Mouse (Mus musculus) lung, embryonic 15.5 days (tissue): ENCODE measurements around the gene Bud23. TPM values are rescaled to one million over a fixed set of nuclear protein-coding genes. Genes with fewer than 3 reads are reported as not detected.

Experiments
- polyA plus RNA-seq: library from polyadenylated mRNA; unstranded; fragments of >200 nt; fragmentation: Nextera tagmentation; extraction: Ambion mirVana; gene quantifications from 2 replicates; pipeline ENCODE4 v1.2.1, GENCODE M21; 2015

The Bud23 gene
- polyA plus RNA-seq, 1 experiment from 2014 or later: 124 TPM

Other genes starting within 250 kb of the Bud23 start
- gene Tmem270, start 158.2 kb downstream of the Bud23 start, polyA plus RNA-seq: not detected in 2 replicates
- 0.65 and 1.6 TPM in 2 replicates for gene Cldn13, start 149.4 kb downstream of the Bud23 start, polyA plus RNA-seq
- 24.7 TPM in 2 replicates for gene Mettl27, start 132.6 kb downstream of the Bud23 start, polyA plus RNA-seq
- gene Cldn4, start 118.0 kb downstream of the Bud23 start, polyA plus RNA-seq: 31.7 and 34.3 TPM in 2 replicates
- 241 and 259 TPM in 2 replicates for gene Cldn3, start 78.7 kb downstream of the Bud23 start, polyA plus RNA-seq
- 66.7 and 66.9 TPM in 2 replicates for gene Abhd11, start 55.8 kb downstream of the Bud23 start, polyA plus RNA-seq
- 11.9 and 13.2 TPM in 2 replicates for gene Stx1a, start 41.5 kb downstream of the Bud23 start, polyA plus RNA-seq
- 29.1 and 31.7 TPM in 2 replicates for gene Dnajc30, start 757 bp downstream of the Bud23 start, polyA plus RNA-seq
- gene Vps37d, start 13.3 kb upstream of the Bud23 start, polyA plus RNA-seq: 6.1 and 9.1 TPM in 2 replicates
- 1.4 and 2.8 TPM in 2 replicates for gene Mlxipl, start 24.9 kb upstream of the Bud23 start, polyA plus RNA-seq
- gene Tbl2, start 84.7 kb upstream of the Bud23 start, polyA plus RNA-seq: 21.4 and 21.7 TPM in 2 replicates
- gene Bcl7b, start 103.3 kb upstream of the Bud23 start, polyA plus RNA-seq: 48.7 and 49.2 TPM in 2 replicates
- gene Baz1b, start 122.3 kb upstream of the Bud23 start, polyA plus RNA-seq: 47.5 and 47.9 TPM in 2 replicates
- gene Fzd9, start 186.3 kb upstream of the Bud23 start, polyA plus RNA-seq: 0.61 and 1.1 TPM in 2 replicates